Mouse (Mus musculus) midbrain, postnatal 0 days (tissue): ENCODE results near the gene Rem1. TPM values are rescaled to one million over a fixed set of nuclear protein-coding genes. Genes with fewer than 3 reads are reported as not detected.

Experiments used
- ATAC-seq: fragments of 200-750 bp; cut with Nextera tagmentation; 2 replicates; pipeline ENCODE4 v1.8.0; 2017; ENCODE audit warnings: moderate number of reproducible peaks, mild to moderate bottlenecking, moderate TSS enrichment, moderate library complexity; ENCODE audit not compliant: low FRiP score
- DNase-seq: peaks from one replicate; pipeline ENCODE4 v3.0.0-alpha.2; 2015; ENCODE audit warnings: low spot score
- H3K27ac ChIP-seq: fragments of 300-500 bp; sonication (generic); 2 replicates; pipeline ENCODE4 v1.5.1; 2014; ENCODE audit warnings: low read depth, mild to moderate bottlenecking, low read length, mixed read lengths
- H3K27me3 ChIP-seq: fragments of 300-500 bp; sonication (generic); 2 replicates; pipeline ENCODE4 v1.6.1; 2014; ENCODE audit warnings: low read length, control low read depth, mixed read lengths; ENCODE audit not compliant: insufficient read depth
- H3K36me3 ChIP-seq: fragments of 300-500 bp; sonication (generic); 2 replicates; pipeline ENCODE4 v1.6.1; 2014; ENCODE audit warnings: low read length, control low read depth, mixed read lengths; ENCODE audit not compliant: insufficient read depth
- H3K4me1 ChIP-seq: fragments of 300-500 bp; sonication (generic); 2 replicates; pipeline ENCODE4 v1.6.1; 2014; ENCODE audit warnings: mild to moderate bottlenecking, control low read depth, antibody characterized with exemption, low read length, mixed read lengths; ENCODE audit not compliant: insufficient read depth
- H3K4me2 ChIP-seq: fragments of 300-500 bp; sonication (generic); 2 replicates; pipeline ENCODE4 v1.6.1; 2014; ENCODE audit warnings: low read depth, mild to moderate bottlenecking, low read length, mixed read lengths; ENCODE audit not compliant: poor library complexity, severe bottlenecking
- H3K4me3 ChIP-seq: fragments of 300-500 bp; sonication (generic); 2 replicates; pipeline ENCODE4 v1.5.1; 2014; ENCODE audit warnings: low read depth, mild to moderate bottlenecking, low read length, moderate library complexity
- H3K9ac ChIP-seq: fragments of 300-500 bp; sonication (generic); replicated peaks from 2 replicates; pipeline ENCODE4 v1.6.1; 2014; ENCODE audit warnings: mild to moderate bottlenecking, low read length, moderate library complexity, mixed read lengths; ENCODE audit not compliant: poor library complexity, severe bottlenecking
- H3K9me3 ChIP-seq: fragments of 300-500 bp; sonication (generic); 2 replicates; pipeline ENCODE4 v1.6.1; 2016; ENCODE audit warnings: low read length, control low read depth
- CTCF ChIP-seq: IDR thresholded peaks from 2 replicates; pipeline ENCODE4 v1.5.1; 2016; ENCODE audit warnings: antibody characterized with exemption, mild to moderate bottlenecking
- WGBS: fragments of 180-500 bp; shearing (Covaris S2); extraction: QIAGEN DNeasy Blood & Tissue Kit; methylation state at CpG from one replicate; pipeline ENCODE4 v1.1.7; 2014; 5-methylcytosine and 5-hydroxymethylcytosine counted together
- polyA plus RNA-seq: library from polyadenylated mRNA; unstranded; fragments of >200 nt; fragmentation: Nextera tagmentation; extraction: Ambion mirVana; gene quantifications from 2 replicates; pipeline ENCODE4 v1.2.1, GENCODE M21; 2015
- total RNA-seq: library from RNA; depleted of rRNA; stranded (reverse); fragments of >200 nt; gene quantifications from 2 replicates; pipeline ENCODE4 v1.2.3, GENCODE M21; 2014

Gene Rem1
- total and polyA plus RNA-seq, 2 experiments from 2014 or later = 0.16 to 0.94 TPM

DNA sequence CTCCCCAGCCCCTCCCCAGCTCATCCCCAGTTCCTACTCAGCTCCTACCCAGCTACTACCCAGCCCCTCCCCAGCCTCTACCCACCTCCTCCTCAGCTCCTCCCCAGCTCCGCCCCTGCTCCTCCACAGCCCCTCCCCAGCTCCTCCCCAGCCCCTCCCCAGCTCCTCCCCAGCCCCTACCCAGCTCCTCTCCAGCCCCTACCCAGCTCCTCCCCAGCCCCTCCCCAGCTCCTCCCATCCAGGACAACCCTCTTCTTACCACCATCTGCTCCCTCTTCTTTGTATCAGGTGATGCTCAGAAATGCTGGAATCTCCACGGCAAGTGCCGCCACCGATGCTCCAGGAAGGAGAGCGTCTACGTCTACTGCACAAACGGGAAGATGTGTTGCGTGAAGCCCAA lies 14.6 kb upstream of the Rem1 start:
- no peaks in the 10 kb centered on the region for H3K4me1 ChIP-seq
- H3K9me3 ChIP-seq = no peaks in the 10 kb centered on the region
- no peaks in the 10 kb centered on the region for H3K27me3 ChIP-seq
- TF ChIP-seq CTCF = no peak
- H3K36me3 ChIP-seq = no peaks in the 10 kb centered on the region
- DNase-seq = no peak
- H3K4me3 ChIP-seq = no peak overlapping the region
- no peak for ATAC-seq
- 42% methylated on average over 8 of the region's 8 CpGs for WGBS
- H3K9ac ChIP-seq = no peak overlapping the region
- no peak overlapping the region for H3K4me2 ChIP-seq
- no peak overlapping the region for H3K27ac ChIP-seq

- ATAC-seq = 0 out of 2 replicates have a peak, but pooled peaks have one; percentile 47
- H3K9ac ChIP-seq = no peak overlapping the region
- H3K27me3 ChIP-seq = no peaks in the 10 kb centered on the region
- no peaks in the 10 kb centered on the region for H3K9me3 ChIP-seq
- no peak overlapping the region for H3K4me2 ChIP-seq
- 11% methylated on average over 7 of the region's 7 CpGs for WGBS
- no peak overlapping the region for H3K4me3 ChIP-seq
- no peak overlapping the region for H3K27ac ChIP-seq
- peak; percentile 96 for TF ChIP-seq CTCF
- no peaks in the 10 kb centered on the region for H3K36me3 ChIP-seq
- DNase-seq = peak; percentile 89
- no peaks in the 10 kb centered on the region for H3K4me1 ChIP-seq
Measured at GRCm38 (mm10) chr2:152615563-152615962, 11.2 kb upstream of the Rem1 start.

DNA sequence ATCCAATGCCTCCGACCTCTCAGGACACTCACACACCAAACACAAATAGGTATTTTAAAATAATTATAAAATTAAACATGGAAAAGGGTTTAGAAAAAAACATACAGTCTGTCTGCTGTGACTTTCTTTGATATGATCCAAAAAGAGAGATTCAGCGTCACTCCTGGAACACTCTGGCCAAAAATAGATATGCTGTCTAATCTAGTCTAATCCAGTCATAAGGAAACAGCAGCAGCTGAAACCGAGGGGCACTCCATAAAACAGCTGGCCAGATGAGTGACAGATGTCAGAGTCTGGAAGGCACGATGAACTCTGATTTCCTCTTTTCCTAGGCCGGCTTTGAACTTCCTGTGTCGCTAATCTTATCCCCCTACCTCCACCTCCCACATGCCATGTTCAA lies 10.3 kb upstream of the Rem1 start:
- H3K27me3 ChIP-seq = no peaks in the 10 kb centered on the region
- TF ChIP-seq CTCF = no peak
- 84% methylated on average over 6 of the region's 6 CpGs for WGBS

DNA sequence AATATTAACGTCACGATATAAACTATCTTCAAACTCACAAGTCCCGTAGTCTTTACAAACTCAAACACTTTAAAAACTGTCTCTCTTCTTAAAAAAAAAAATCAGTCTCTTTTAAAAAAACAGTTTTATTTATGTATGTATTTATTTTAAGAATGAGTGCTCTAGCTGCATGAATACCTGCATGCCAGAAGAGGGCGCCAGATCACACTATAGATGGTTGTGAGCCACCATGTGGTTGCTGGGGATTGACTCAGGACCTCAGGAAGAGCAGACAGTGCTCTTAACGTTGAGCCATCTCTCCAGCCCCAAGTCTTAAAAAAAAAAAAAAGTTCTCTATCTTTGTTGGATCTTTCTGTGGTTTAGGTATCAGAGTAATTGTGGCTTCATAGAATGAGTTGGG lies 9.4 kb upstream of the Rem1 start:
- Histone ChIP-seq H3K9me3 (no peaks in the 10 kb centered on the region), H3K4me2 (no peak overlapping the region), H3K27ac (no peak overlapping the region), H3K4me1 (no peaks in the 10 kb centered on the region), H3K27me3 (no peaks in the 10 kb centered on the region), H3K36me3 (no peaks in the 10 kb centered on the region), H3K9ac (no peak overlapping the region), H3K4me3 (no peak overlapping the region)
- WGBS = 53% methylated on average over 5 of the region's 5 CpGs
- peak; percentile 53 for TF ChIP-seq CTCF
- ATAC-seq (no peak), DNase-seq (no peak)

More for the DNA sequence above, 10.3 kb upstream of the Rem1 start:
- ATAC-seq (no peak), DNase-seq (no peak)
- Histone ChIP-seq H3K9ac (no peak overlapping the region), H3K9me3 (no peaks in the 10 kb centered on the region), H3K36me3 (no peaks in the 10 kb centered on the region), H3K4me2 (no peak overlapping the region), H3K4me1 (no peaks in the 10 kb centered on the region), H3K27ac (no peak overlapping the region), H3K4me3 (no peak overlapping the region)

GRCm38 (mm10) chr2:152620367-152621134 lies 6.2 kb upstream of the Rem1 start:
- no peaks in the 10 kb centered on the region for H3K36me3 ChIP-seq
- no peaks in the 10 kb centered on the region for H3K9me3 ChIP-seq
- H3K4me2 ChIP-seq = no peak overlapping the region
- no peak for TF ChIP-seq CTCF
- peaks cover 1% of the 10 kb centered on the region; the same call in 1 of the 2 replicates for H3K27me3 ChIP-seq
- no peak for ATAC-seq
- H3K27ac ChIP-seq = no peak overlapping the region
- H3K4me3 ChIP-seq = no peak overlapping the region
- no peak for DNase-seq
- no peaks in the 10 kb centered on the region for H3K4me1 ChIP-seq
- no peak overlapping the region for H3K9ac ChIP-seq
- 80% methylated on average over 9 of the region's 9 CpGs for WGBS

DNA sequence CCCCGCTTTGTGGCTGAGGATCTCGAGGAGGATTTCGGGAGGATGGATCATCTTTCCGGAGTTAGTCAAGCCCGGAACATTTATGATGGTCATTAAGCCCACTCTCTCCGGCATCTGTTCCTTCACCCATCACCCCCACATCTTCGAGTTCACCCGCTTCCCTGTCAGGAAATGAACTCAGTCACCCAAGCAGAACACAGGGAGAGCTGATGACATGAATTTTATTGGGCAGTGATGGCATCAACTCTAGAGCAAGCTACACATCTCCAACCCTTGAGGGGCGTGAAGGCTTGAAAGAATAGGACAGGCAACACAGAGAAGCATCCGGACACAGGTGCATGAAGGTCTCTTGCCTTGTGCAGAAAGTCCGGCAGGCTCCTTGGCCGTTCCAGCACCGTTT lies 4.6 kb upstream of the Rem1 start:
- TF ChIP-seq CTCF = no peak
- no peaks in the 10 kb centered on the region for H3K4me1 ChIP-seq
- WGBS = 89% methylated on average over 13 of the region's 13 CpGs
- no peaks in the 10 kb centered on the region for H3K36me3 ChIP-seq
- ATAC-seq (no peak), DNase-seq (no peak)
- no peak overlapping the region for H3K4me2 ChIP-seq
- H3K9ac ChIP-seq = no peak overlapping the region
- no peaks in the 10 kb centered on the region for H3K9me3 ChIP-seq
- H3K4me3 ChIP-seq = no peak overlapping the region
- H3K27ac ChIP-seq = no peak overlapping the region
- H3K27me3 ChIP-seq = peaks cover 7% of the 10 kb centered on the region
